Mouse (Mus musculus) urinary bladder, postnatal 25 days (tissue): ENCODE measurements at regions not wholly inside any gene's neighbourhood (a gene's known extent, or its start where the extent isn't known, plus 50 kb on each side); places are given as distances from the start of the nearest gene placed in this dataset.
"Not testable (repeated sequence)": the region's sequence is repeated elsewhere in the genome, so short reads cannot be mapped to it uniquely, and the experiment has no call there.

ENCODE experiments used
- DNase-seq: peaks from one replicate; pipeline ENCODE4 v3.0.0; 2022; ENCODE audit warnings: low spot score

DNA sequence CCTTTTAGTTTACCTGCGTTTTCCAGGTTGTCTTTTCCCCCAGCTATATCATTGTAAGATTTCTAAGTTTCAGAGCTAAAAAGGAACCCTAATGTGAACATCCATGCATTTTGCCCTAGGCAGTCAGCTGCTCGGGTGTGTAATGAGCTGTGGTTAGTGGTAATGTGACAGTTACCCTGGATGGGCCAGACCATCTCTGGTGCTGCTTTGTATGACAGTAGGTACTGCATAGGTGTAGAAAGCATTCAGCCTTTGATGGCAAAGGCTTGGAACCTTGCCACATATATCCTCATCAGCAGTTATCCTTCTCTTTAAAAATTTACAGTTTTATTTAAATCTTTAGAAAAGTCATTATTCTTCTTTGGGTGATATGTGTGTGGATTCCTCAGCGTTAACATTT, 222.5 kb downstream of the Dact1 start:
- no peak for DNase-seq

DNA sequence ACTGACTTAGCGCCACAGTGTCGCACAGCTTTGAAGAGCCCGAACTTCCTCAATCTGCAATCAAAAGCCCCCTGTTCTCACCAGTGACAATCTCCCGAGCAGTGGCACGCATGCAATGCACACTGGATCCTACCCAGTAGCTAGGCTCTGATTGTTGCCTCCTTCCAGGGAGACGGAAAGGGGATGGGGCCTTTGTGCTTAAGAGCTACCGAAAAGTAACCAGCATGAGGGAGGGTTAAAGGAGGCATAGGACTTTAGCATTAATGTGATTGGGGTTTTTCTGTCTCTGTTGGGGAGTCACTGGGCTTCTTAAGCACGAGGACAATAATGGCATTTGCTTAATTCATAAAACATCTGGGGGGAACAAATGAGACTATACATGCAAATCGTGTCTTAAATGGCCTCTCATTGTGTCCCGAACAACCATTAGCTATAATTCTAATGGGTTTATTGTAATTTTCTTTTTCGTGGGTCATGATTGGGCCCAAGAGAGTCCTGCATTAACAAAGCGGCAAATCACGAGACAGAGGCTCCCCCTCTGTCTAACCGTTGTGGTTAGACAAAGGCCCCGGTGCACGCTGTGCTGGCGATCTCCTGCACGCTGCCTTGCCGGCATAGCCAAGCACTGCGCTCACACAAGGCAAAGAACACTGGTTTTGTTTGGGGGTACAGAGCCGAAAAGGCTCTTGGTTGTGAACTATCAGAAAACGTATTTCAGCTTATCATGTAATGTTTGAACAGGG, 223.2 kb downstream of the Dact1 start:
- DNase-seq, result no peak

DNA sequence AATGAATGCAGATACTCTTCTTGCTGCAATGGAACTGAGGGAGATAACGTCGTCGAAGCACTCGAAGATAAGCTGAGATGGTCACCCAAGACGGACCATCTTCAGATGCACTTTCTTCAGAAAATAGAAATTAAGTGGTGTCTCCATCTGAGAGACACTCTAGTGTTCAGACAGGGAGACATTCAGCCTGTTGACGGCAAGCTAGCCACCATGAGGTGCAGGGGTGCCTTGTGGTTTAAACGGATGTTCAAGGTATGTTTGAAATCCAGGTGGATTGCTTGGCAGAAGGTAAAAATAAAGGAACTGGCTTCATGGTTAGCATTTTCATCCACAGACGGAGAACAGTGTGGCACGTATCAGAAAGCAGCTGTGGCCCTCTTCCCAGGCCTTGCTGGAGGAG, 224.0 kb downstream of the Dact1 start:
- DNase-seq, result no peak

DNA sequence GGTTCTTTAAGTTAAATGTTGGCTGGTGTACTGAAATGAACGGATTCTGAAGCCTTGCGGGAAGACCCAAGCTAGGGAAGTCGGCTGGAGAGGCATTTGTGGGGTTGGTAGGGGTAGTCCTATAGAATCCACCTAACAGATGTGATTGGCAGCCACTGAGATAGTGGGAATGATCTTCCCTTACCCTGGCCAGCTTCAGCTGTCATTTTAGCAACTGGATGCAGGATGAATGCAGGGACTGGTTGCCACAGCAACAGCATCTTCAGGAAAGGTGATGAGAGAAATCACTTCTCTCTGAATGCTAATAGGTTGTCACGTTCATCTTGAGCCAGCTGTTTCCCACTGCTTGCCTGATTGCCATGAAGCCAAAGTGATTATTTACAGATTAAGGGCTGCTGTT, 224.5 kb downstream of the Dact1 start:
- DNase-seq, result no peak

DNA sequence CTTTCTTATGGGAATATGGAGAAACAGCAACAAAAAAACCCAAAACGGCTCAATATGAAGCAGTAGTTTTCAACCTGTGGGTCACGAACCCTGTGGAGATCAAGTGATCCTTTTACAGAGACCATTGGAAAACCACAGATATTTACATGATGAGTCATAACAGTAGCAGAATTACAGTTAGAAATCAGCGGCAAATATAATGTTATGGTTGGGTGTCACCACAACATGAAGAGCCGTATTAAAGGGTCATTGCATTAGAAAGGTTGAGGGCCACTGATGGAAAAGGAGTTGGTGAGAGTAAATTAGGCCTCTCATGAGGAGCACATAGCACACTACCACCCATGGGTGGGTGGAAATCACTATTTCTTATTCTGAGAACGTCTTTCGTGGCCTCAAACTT, 225.6 kb downstream of the Dact1 start:
- DNase-seq, result no peak

DNA sequence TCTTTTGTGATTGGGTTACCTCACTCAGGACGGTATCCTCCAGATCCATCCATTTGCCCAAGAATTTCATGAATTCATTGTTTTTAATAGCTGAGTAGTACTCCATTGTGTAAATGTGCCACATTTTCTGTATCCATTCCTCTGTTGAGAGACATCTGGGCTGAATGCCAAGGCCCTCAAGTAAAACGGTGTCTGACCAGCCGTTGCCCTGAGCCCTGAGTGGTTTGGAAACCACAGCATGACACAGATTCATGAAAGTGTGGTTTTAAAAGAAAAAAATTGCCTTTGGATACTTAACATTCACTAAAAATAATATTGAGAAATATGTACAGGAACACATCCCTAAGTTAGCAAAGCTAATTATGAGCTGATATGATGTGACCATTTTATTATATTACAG, 226.1 kb downstream of the Dact1 start:
- not testable (repeated sequence) for DNase-seq

DNA sequence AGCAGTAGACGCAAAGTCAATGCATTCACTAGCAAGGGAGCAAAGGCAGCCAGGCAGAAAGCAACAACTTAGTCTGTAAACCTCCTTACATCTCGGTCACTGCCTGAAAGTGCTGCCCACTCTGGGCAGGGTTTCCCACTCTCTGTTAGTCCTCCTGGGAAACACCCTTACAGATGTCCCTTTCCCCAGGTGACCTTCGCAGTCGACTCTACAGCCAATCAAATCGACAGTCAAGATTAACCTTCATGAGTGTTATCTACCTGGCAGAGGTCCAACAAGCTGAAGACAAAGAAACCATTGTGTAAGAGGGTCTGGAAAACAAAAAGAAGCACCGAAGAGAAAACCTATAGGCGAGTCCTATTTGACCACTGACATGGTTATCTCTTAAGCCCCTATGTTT, 229.0 kb downstream of the Dact1 start:
- DNase-seq, result no peak

DNA sequence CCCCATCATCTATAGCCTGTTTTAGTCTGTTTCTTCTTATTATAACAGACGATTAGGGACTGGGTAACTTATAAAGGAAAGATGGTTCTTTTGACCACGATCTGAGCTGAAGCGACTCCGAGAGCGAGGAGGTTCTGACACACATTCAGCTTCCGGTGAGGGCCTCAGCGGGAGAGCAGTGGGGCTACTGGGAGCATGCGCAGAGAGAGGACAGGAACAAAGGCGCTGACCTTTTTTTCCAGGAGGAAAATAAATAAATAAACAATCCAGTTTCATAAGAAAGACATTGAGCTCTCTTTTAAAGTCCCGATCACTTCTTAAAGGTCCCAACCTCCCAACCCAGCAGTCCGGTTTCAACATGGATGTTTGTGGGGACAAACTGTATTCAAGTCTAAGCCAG, 230.6 kb downstream of the Dact1 start:
- no peak for DNase-seq

DNA sequence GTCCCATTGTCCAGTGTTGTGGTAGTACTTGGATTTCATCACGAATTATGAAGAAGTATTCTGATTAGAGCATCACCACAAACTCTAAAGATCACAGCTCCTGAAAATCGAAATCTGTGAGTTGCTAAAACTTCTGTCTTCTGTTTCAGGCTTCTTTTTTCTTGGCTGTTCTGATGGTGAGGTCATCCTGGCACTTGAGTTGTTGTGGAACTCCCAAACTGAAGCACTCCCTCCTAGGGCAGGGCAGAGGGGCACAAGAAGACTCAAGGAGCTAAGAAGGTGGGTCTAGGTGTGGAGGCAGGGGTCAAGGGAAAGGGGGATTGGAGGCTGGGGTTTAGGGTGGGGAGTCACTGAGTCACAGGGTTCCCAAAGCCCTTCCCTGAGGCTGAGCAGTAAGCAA, 232.3 kb downstream of the Dact1 start:
- no peak for DNase-seq

DNA sequence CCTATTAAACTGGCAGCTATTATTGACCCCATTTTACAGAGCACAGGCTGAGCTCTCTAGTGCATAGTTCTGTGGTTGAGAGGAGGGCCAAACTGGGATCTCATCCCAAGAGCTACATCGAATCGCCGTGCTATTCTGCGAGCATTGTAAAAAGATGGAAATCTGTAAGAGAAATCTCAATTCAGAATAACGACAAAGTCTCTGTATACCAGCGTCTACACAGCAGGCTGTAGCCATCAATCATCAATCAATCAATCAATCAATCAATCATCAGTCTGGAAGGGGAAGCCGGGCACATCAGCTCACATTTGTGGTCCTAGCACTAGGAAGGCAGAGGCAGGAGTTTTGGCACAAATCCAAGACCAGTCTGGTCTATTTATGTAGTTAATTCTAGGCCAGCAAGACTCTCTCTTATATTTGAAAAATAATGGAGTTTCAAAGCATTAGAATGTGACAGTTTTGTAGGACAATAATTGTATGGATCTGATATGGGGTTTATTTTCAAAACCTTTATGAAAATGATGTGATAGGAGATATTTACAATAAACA, 234.0 kb downstream of the Dact1 start:
- DNase-seq, result no peak

DNA sequence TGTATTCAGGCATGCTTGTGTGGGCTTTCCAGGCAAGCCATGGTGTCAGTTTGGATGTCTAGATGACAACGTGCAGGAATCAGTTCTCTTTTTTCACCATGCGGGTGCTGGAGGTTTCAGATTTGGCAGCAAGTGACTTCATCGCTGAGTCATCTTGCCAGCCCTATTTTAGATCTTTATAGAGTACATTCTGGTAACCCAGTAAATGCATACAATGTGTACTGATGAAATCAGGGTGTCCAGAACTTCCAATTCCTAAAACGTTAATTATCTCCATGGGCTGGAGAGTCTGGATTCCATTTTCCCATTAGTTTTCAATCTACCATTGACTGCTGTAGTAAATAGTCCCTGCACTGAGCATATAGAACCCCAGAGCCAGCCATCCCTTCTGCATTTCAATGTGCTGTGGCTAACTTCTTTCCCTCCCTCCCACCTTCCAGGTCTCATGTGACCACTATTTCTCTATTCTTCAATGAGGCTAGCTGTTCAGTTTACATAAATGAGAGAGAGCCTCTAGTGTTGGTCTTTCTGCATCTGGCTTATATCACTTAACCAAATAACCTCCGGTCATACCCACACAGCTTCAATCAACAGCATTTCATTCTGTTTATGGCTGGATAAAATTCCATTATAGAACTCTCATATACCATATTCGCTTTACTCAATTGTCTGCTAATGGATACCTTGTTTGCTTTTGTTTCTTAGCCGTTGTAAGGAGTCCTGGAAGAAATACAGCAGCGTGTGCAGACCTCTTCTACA, 234.9 kb downstream of the Dact1 start:
- DNase-seq, result no peak

DNA sequence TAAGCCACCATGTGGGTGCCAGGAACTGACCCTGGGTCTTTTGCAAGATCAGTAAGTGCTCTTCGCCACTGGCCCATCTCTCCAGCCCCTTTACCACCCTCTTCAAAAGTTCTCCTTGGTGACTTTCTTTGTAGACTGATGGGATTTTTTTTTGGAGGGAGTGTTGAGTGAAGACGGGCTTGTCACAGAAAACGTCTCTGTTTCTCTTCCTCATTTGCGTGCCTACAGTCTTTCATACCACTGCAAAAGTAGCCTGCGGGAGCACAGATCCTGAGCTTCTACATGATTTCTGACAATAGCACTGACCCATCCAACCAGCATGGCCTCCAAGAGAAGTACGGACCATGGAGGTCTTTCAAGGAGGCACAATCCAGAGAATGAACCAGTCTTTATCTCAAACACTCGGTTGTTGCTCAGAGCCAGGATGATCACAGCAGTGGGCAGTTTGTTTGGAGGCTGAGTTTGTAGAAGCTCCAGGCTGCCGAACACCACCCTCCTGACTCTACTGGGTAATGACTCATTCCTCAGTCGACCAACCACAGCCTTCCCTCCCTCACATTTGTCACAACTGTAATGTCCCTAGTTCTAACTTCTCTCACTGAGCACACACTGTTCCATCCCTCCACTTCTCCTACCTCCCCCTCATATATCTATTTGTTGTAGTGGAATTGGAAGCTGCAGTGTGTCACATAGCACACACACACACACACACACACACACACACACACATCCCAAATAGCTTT, 237.0 kb downstream of the Dact1 start:
- DNase-seq, result no peak

DNA sequence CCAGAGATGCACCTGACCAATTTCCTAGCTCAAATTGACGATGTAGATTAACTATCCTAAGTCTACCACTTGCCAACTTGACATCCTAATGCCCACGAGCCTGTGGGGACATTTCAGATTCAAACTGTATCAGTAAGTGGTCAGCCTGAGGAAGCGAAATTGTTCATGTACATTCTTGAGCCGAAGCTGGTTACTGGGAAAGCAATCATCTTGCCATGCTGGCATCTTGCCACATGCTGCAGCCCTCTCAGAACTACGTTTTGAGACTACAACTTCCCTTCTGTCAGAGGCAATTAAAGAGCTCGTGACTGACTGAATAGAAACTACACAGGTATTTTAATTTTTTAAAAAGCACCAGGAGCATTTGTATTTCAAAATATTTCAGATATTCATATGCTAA, 239.7 kb downstream of the Dact1 start:
- DNase-seq, result no peak

DNA sequence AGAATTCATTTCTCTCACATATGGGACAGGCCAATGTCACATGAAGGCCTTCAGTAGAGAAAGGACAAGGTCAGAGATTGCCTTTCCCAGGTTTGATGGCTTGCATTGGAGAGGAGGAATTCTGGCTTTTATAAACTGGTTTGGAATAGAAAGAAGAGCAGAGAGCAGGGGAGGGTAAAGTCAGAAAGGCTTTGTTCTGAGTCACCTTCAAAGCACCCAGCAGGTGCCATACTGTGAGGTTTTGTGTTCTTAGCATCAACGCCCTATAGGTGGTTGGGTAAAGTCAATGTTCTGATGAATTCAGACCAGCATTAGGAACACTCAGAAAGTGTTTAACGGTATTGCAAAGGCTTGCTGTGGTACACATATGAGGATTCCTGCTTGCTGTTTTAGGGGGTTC, 244.5 kb downstream of the Dact1 start:
- DNase-seq, result no peak

DNA sequence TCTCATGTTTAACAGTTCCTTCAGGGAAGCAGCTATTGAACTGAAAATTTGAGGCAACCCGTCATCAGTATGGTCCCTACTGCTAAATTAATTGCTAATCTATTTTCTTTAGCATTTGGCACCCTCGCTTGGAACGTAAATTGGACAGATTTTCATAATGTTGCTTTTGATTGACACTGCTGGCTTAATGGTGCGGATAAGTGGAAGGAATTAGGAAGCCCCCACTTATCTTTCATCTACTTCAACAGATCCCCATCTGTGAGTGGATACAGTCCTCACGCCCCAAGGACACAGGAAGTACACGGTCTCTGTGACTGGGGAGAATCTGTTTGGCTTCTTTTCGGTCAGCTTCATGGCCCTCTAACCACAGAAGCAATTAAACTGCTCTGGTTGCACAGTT, 251.6 kb downstream of the Dact1 start:
- no peak for DNase-seq

DNA sequence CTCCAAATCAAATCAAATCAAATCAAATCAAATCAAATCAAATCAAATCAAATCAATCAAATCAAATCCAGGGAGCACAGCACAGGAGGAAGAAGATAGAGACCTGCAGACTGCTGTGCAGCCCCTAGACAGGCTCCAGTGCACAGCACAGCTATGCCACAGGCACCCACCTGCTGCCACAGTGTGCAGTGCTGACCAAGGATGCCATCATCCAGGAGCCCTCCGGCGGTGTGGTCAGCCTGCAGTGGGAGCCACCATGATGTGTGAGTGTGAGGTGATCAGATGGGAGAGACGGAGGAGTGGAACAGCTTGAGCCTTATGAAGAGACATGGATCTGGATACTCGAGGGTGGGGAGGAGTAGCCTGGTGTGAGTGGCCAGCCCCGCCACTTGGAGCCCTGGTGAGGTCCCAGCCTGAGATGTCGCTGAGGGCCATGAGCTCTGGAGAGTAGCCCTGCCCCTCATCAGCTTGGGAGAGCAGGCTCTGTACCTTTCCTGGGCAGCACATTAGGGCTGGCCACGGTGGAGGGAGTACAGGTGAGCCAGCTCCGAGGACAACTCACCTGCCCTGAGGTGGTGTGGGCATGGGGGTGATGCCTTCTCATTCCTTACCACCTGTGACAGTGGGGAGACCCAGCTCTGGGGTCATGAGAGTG, 252.4 kb downstream of the Dact1 start:
- DNase-seq, result no peak

DNA sequence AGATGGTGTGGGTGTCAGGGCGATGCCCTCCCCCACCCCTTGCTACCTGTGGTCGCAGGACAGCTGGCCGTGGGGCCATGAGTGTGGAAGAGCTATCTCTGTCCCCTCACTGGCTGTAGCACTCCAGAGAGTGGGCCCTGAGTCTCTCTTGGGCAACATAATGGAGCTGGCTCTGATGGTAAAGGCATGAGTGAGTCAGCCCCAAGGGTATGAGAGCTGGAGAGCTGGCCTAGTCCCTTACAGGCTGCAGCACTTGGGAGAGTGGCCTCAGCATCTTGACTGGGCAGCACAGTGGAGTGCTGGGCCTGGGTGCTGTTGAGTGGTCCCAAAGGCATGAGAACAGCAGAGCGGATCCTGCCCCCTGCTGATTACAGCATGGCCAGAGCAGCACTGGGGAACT, 253.5 kb downstream of the Dact1 start:
- no peak for DNase-seq

DNA sequence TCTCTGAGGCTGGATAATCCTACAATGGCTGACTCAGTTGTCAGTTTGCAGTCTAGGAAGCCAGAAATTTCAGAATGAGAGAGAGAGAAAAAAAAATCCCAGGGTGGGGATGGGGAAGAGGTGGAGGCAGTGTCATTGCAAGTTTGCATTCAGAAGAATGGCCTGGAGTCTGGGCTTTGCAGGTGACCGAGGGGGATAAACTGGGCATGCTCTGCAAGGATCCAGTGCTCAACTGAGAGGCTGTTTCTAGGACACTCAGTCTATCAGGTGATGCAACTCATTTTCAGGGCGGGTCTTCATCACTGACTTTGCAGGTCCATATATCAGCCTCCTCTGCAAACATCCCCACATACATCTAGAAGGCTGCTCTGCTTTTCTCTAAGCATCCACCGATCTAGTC, 256.7 kb downstream of the Dact1 start:
- DNase-seq, result no peak

DNA sequence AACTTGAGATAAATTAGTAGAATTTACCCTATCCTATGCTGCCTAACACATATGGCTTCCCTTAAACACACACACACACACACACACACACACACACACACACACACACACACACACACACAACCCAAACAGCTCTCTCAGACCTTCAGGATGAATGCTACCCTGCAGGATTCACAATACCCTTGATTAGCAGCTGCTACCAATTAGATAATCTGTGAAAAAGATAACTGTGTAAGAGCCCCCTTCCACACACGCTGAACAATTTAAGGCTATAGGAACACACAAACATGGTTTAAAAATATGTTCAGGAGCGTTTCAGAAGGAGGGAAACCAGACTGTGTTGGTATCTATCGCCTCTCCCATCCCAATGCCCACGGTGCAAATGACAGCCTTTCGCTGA, 258.6 kb downstream of the Dact1 start:
- no peak for DNase-seq

DNA sequence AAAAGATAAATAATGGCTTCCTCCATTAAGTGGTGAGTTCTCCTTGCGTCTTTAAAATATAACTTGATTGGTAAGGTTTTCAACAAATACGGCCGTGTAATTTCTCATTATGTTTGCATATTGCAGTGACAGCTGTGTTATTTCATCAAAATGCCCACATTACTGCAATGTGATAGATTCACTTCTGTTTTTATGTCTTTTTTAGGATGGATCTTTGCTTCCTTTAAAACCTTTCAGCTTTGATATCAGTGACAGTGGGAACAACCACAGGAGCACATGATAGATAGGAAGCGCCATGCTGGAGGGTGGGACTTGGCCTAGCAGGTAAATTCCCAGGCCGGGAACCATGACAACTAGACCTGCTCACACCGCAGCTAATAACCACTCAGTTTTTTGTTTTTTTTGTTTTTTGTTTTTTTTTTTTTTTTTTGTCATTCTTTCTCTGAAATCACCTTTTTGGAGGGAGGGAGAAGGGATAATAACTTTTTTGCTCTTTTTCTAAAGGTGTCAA, 259.3 kb downstream of the Dact1 start:
- no peak for DNase-seq

DNA sequence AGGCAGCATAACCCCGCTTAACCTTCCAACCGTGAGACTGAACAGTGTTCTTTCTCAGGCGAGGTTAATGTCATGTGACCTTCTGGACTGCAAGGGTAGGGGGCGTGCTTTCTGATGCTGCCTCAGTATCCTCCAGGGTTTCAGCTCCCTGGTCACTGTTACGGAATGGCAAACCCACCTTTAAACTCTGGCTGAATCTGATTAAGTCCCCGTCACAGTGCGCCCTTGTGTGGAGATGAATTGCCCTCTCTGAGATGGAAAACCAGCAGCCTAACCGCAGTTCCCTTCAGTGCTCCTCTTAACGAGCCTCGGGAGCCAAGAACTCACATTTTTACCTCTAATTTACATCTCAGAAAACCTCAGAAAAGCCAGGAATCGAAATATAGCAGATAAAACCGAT, 260.0 kb downstream of the Dact1 start:
- no peak for DNase-seq

DNA sequence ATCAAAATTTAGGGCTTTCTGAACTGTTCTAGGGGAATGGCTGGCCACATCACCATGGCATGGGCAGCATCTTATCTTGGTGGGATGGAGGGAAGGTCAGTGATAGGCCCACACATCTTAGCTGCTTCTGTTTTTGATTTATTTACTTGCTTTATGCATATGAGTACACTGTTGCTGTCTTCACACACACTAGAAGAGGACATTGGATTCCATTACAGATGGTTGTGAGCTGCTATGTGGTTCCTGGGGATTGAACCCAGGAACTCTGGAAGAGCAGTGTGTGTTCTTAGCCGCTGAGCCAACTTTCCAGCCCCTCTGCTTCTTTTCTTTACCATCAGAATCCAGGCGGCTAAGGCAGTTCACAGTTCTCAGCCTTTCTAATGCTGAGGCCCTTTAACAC, 260.4 kb downstream of the Dact1 start:
- no peak for DNase-seq
